Mouse (Mus musculus) intestine, postnatal 0 days (tissue): Measurements from ENCODE around the gene Cbx2. TPM values are rescaled to one million over a fixed set of nuclear protein-coding genes. Genes with fewer than 3 reads are reported as not detected.
A peak's percentile ranks its signal among the peaks of the same experiment; 100 is the strongest.

Experiments used
- ATAC-seq: fragments of 200-750 bp; cut with Nextera tagmentation; 2 replicates; pipeline ENCODE4 v1.8.0; 2017; ENCODE audit warnings: mild to moderate bottlenecking, moderate TSS enrichment, moderate library complexity
- H3K27ac ChIP-seq: fragments of 300-500 bp; sonication (generic); 2 replicates; pipeline ENCODE4 v1.5.1; 2014; ENCODE audit warnings: mild to moderate bottlenecking, low read depth, low read length, moderate library complexity
- H3K27me3 ChIP-seq: fragments of 300-500 bp; sonication (generic); replicated peaks from 2 replicates; pipeline ENCODE4 v1.6.1; 2014; ENCODE audit warnings: low read length, mixed read lengths; ENCODE audit not compliant: control insufficient read depth, insufficient read depth
- H3K36me3 ChIP-seq: fragments of 300-500 bp; sonication (generic); 2 replicates; pipeline ENCODE4 v1.6.1; 2014; ENCODE audit warnings: mild to moderate bottlenecking, moderate library complexity; ENCODE audit not compliant: control insufficient read depth, insufficient read depth
- H3K4me1 ChIP-seq: fragments of 300-500 bp; sonication (generic); replicated peaks from 2 replicates; pipeline ENCODE4 v1.6.1; 2014; ENCODE audit warnings: antibody characterized with exemption, low read length, mixed read lengths; ENCODE audit not compliant: control insufficient read depth, insufficient read depth
- H3K4me2 ChIP-seq: fragments of 300-500 bp; sonication (generic); replicated peaks from 2 replicates; pipeline ENCODE4 v1.6.1; 2014; ENCODE audit warnings: low read depth, mild to moderate bottlenecking, moderate library complexity
- H3K4me3 ChIP-seq: fragments of 300-500 bp; sonication (generic); 2 replicates; pipeline ENCODE4 v1.5.1; 2014; ENCODE audit warnings: low read depth, low read length
- H3K9ac ChIP-seq: fragments of 300-500 bp; sonication (generic); 2 replicates; pipeline ENCODE4 v1.6.1; 2014; ENCODE audit warnings: mild to moderate bottlenecking, low read depth, low read length
- H3K9me3 ChIP-seq: fragments of 300-500 bp; sonication (generic); 2 replicates; pipeline ENCODE4 v1.6.1; 2016; ENCODE audit warnings: mixed run types; ENCODE audit not compliant: control insufficient read depth
- CTCF ChIP-seq: sonication (generic); IDR thresholded peaks from 2 replicates; pipeline ENCODE4 v1.5.1; 2016; ENCODE audit warnings: low read depth, mild to moderate bottlenecking, control low read depth, antibody characterized with exemption, moderate library complexity
- WGBS: fragments of 180-500 bp; shearing (Covaris S2); extraction: QIAGEN DNeasy Blood & Tissue Kit; methylation state at CpG from one replicate; pipeline ENCODE4 v1.1.7; 2014; 5-methylcytosine and 5-hydroxymethylcytosine counted together
- polyA plus RNA-seq: library from polyadenylated mRNA; unstranded; fragments of >200 nt; fragmentation: Nextera tagmentation; extraction: Ambion mirVana; gene quantifications from 2 replicates; pipeline ENCODE4 v1.2.1, GENCODE M21; 2015

Gene Cbx2
- polyA plus RNA-seq, 1 experiment from 2014 or later: 4.9 TPM

GRCm38 (mm10) chr11:118982593-118983113 is 40.1 kb upstream of the Cbx2 start:
- Histone ChIP-seq H3K4me2 (peak overlapping the region; percentile 30; the same call in 1 of the 2 replicates), H3K4me1 (no peaks in the 10 kb centered on the region), H3K9me3 (no peaks in the 10 kb centered on the region), H3K9ac (no peak overlapping the region), H3K36me3 (no peaks in the 10 kb centered on the region), H3K27me3 (no peaks in the 10 kb centered on the region), H3K27ac (peak overlapping the region; percentile 78), H3K4me3 (no peak overlapping the region)
- peak; percentile 54 for ATAC-seq
- TF ChIP-seq CTCF: no peak
- 26% methylated on average over 12 of the region's 12 CpGs for WGBS

GRCm38 (mm10) chr11:118985571-118985970 is 37.2 kb upstream of the Cbx2 start:
- H3K27ac ChIP-seq: no peak overlapping the region
- H3K4me1 ChIP-seq: no peaks in the 10 kb centered on the region
- no peak overlapping the region for H3K4me2 ChIP-seq
- no peaks in the 10 kb centered on the region for H3K9me3 ChIP-seq
- H3K4me3 ChIP-seq: no peak overlapping the region
- no peak for TF ChIP-seq CTCF
- no peaks in the 10 kb centered on the region for H3K36me3 ChIP-seq
- H3K9ac ChIP-seq: no peak overlapping the region
- 33% methylated on average over 5 of the region's 5 CpGs for WGBS
- H3K27me3 ChIP-seq: no peaks in the 10 kb centered on the region
- peak; percentile 24 for ATAC-seq

- H3K4me2 ChIP-seq: no peak within 1 kb of the TSS; the same call in 1 of the 2 replicates
- peak; percentile 71 for ATAC-seq
- H3K4me3 ChIP-seq: no peak within 1 kb of the TSS
Observed at GRCm38 (mm10) chr11:118987999-118988398, 34.8 kb upstream of the Cbx2 start, which contains the start of gene Enpp7. Gene Enpp7, plus strand, starts transcription at chr11:118988188.

GRCm38 (mm10) chr11:118992781-118993180 is 30.0 kb upstream of the Cbx2 start:
- no peaks in the 10 kb centered on the region for H3K27me3 ChIP-seq
- ATAC-seq: no peak
- no peaks in the 10 kb centered on the region; the same call in 1 of the 2 replicates for H3K36me3 ChIP-seq
- no peaks in the 10 kb centered on the region for H3K4me1 ChIP-seq
- 71% methylated on average over 3 of the region's 3 CpGs for WGBS
- no peaks in the 10 kb centered on the region for H3K9me3 ChIP-seq
- no peak overlapping the region for H3K4me3 ChIP-seq
- TF ChIP-seq CTCF: no peak
- H3K9ac ChIP-seq: no peak overlapping the region
- H3K27ac ChIP-seq: no peak overlapping the region
- H3K4me2 ChIP-seq: no peak overlapping the region

More at GRCm38 (mm10) chr11:118987999-118988398, 34.8 kb upstream of the Cbx2 start, which contains the start of gene Enpp7:
- WGBS: 71% methylated on average over 10 of the region's 10 CpGs
- H3K4me1 ChIP-seq: no peaks in the 10 kb centered on the region
- H3K27ac ChIP-seq: peak within 1 kb of the TSS; percentile 47; the same call in 1 of the 2 replicates
- no peaks in the 10 kb centered on the region for H3K9me3 ChIP-seq
- no peaks in the 10 kb centered on the region for H3K27me3 ChIP-seq
- H3K9ac ChIP-seq: no peak within 1 kb of the TSS
- no peak for TF ChIP-seq CTCF
- H3K36me3 ChIP-seq: no peaks in the 10 kb centered on the region; the same call in 1 of the 2 replicates

GRCm38 (mm10) chr11:118995448-118995847 is 27.3 kb upstream of the Cbx2 start:
- Histone ChIP-seq H3K4me3 (no peak overlapping the region), H3K27ac (no peak overlapping the region), H3K9ac (no peak overlapping the region), H3K4me2 (no peak overlapping the region), H3K27me3 (peaks cover 16% of the 10 kb centered on the region), H3K4me1 (no peaks in the 10 kb centered on the region), H3K36me3 (no peaks in the 10 kb centered on the region; the same call in 1 of the 2 replicates), H3K9me3 (no peaks in the 10 kb centered on the region)
- ATAC-seq: no peak
- no peak for TF ChIP-seq CTCF
- 43% methylated on average over 4 of the region's 4 CpGs for WGBS

GRCm38 (mm10) chr11:118997182-118997581 is 25.6 kb upstream of the Cbx2 start:
- Histone ChIP-seq H3K4me2 (no peak overlapping the region), H3K27ac (0 out of 2 replicates have a peak overlapping the region, but pooled peaks have one; percentile 7), H3K36me3 (no peaks in the 10 kb centered on the region; the same call in 1 of the 2 replicates), H3K27me3 (peaks cover 16% of the 10 kb centered on the region), H3K9me3 (no peaks in the 10 kb centered on the region), H3K4me1 (no peaks in the 10 kb centered on the region), H3K9ac (no peak overlapping the region), H3K4me3 (no peak overlapping the region)
- WGBS: 46% methylated on average over 3 of the region's 3 CpGs
- no peak for TF ChIP-seq CTCF
- no peak for ATAC-seq
